8 mouse cellular contexts compared by ENCODE assay signal in the genomic region with DNA sequence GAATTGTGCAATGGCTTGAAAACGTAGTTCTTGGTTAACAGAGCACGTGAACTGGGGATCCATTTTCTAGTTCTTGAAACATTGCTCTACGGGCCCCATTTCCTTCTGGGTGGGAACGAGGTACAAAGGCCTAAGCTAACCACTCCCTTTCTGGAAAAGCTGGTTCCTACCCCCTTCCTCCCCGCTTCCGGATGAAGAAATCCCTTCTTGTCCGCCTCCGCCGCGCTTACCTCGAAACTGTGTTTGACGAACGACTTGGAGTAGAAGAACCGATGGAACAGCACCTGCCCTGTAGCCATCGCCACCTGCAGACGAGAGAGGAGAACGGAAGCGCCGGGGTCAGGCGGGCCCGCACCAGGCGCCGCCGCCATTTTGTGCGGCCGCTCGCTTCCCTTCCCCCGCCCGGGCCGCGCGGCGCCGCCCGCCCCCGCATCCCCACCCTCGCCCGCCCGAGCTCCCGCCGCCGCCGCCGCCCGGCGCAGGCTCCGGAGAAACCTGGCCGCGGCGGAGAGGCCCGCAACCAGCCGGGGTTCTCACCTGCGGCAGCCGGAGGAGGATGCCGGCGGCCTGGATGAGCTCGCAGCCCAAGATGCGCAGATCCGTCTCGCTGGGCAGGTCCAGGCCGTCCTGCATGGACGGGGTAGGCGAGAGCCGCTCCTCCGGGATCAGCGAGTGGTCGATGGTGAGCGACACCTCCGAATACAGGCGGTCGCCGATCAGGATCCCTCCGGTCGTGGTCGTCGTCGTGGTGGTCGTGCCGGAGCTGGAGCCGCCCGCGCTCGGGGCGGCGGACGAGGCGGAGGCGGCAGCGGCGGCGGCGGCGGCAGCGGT. TPM values are rescaled to one million over a fixed set of nuclear protein-coding genes. Genes with fewer than 3 reads are reported as not detected.
DNase-seq lines count a peak whose midpoint lies in the region; ATAC-seq and TF ChIP-seq lines count a peak whose summit lies in the region.

No protein-coding gene starts in this region.

- H3K27me3 ChIP-seq in hindbrain, embryonic 14.5 days (ENCODE audit: control insufficient read depth, insufficient read depth, low read length) = no peaks in the 10 kb centered on the region

- peaks cover 38% of the 10 kb centered on the region for H3K4me1 ChIP-seq in hindbrain, embryonic 14.5 days (replicated peaks; ENCODE audit: control insufficient read depth, insufficient read depth, low read length)

- intact Hi-C loops in left cerebral cortex, adult 2 months (cut with DNase I) = loop anchor here (1.0 to 5.0 kb wide), 2 partner anchors 17 to 35 kb away; no protein-coding TSS in a partner anchor

- under 1% methylated on average over 88 of the region's 94 CpGs for WGBS in hindbrain, embryonic 14.5 days

- ATAC-seq in hindbrain, embryonic 14.5 days (ENCODE audit: low FRiP score) = peak; percentile 79
- ATAC-seq in megakaryocyte, adult 5-6 weeks (ENCODE audit: poor library complexity, severe bottlenecking) = peak; percentile 53

- H3K4me2 ChIP-seq in hindbrain, embryonic 14.5 days (replicated peaks) = peak overlapping the region; percentile 75

- H3K9me3 ChIP-seq in hindbrain, embryonic 14.5 days (ENCODE audit: control insufficient read depth, low read length) = no peaks in the 10 kb centered on the region

- H3K4me3 ChIP-seq in hindbrain, embryonic 14.5 days (replicated peaks; ENCODE audit: low read length) = peak overlapping the region; percentile 99
- H3K4me3 ChIP-seq in left cerebral cortex, adult 2 months = peak overlapping the region; percentile 93

- peak overlapping the region; percentile 100 for H3K27ac ChIP-seq in hindbrain, embryonic 14.5 days
- peak overlapping the region; percentile 100 for H3K27ac ChIP-seq in left cerebral cortex, adult 2 months

- peaks cover 37% of the 10 kb centered on the region for H3K36me3 ChIP-seq in hindbrain, embryonic 14.5 days (replicated peaks; ENCODE audit: control insufficient read depth, insufficient read depth)

- peak; percentile 25 for TF ChIP-seq CTCF in left cerebral cortex, adult 2 months (IDR thresholded peaks at IDR 0.05)

- DNase-seq in T-cell, adult 2 months (ENCODE audit: low spot score) = peak; percentile 70
- DNase-seq in cerebellum, postnatal 14 days = peak; percentile 78 to 82
- DNase-seq in frontal cortex, postnatal 36 days (ENCODE audit: low spot score in 2 of 2) = peak; percentile 28 to 40
- peak; percentile 66 for DNase-seq in hindbrain, embryonic 14.5 days (ENCODE audit: low spot score)
- peak; percentile 50 to 60 for DNase-seq in left cerebral cortex, adult 2 months (ENCODE audit: extremely low spot score in 1 of 2, low spot score in 2 of 2)
- peak; percentile 70 to 72 for DNase-seq in right cerebral cortex, postnatal 10 days (ENCODE audit: low spot score in 2 of 2)
- DNase-seq in urinary bladder, postnatal 36 days (ENCODE audit: low spot score in 2 of 2) = peak; percentile 60 to 65

- peak overlapping the region; percentile 100 for H3K9ac ChIP-seq in hindbrain, embryonic 14.5 days

RNA-seq across cellular contexts. Expression of gene Ccnl1, which starts 0.6 kb away (rescaled TPM):
- 73.5 and 77.1 TPM in 2 replicates for polyA plus RNA-seq in hindbrain, embryonic 14.5 days (2014; fragmentation: Nextera tagmentation; extraction: Ambion mirVana)
- 10 to 100 TPM; 59.9 to 62.5 TPM for total RNA-seq in left cerebral cortex, adult 2 months (2021)
- total RNA-seq in megakaryocyte, adult 5-6 weeks (2015) = 189 and 190 TPM in 2 replicates
- total RNA-seq in megakaryocyte, adult 5-6 weeks (2017) = 249 and 290 TPM in 2 replicates

Comparison
In these comparisons a context has a peak if more than half of its experiments do, and no peak if none do; other contexts are left out.
1. Peak in every context shown above with its lines: DNase-seq, ATAC-seq, H3K4me3 ChIP-seq and H3K27ac ChIP-seq.